Mouse (Mus musculus) left cerebral cortex, postnatal 36 days (tissue): ENCODE data around the gene Atp2c2. TPM values are rescaled to one million over a fixed set of nuclear protein-coding genes. Genes with fewer than 3 reads are reported as not detected.

Experiments used
- DNase-seq, 2 experiments: peaks; one replicate each; pipeline ENCODE4 v3.0.0; 2021 to 2022; ENCODE audit warnings: low spot score in 2 of 2, mixed read lengths in 1 of 2
- intact Hi-C: fragments of 180-260 bp; cut with DNase I; formaldehyde crosslinking; loops from one replicate; pipeline ENCODE4 v1.15.1; 2025
- total RNA-seq, 2 experiments: library from RNA; stranded (reverse); gene quantifications; 2 replicates each; pipeline ENCODE4 v1.2.3; 2021

Atp2c2 gene
- total RNA-seq, 2 experiments from 2014 or later: 2.0 to 2.6 TPM

DNA sequence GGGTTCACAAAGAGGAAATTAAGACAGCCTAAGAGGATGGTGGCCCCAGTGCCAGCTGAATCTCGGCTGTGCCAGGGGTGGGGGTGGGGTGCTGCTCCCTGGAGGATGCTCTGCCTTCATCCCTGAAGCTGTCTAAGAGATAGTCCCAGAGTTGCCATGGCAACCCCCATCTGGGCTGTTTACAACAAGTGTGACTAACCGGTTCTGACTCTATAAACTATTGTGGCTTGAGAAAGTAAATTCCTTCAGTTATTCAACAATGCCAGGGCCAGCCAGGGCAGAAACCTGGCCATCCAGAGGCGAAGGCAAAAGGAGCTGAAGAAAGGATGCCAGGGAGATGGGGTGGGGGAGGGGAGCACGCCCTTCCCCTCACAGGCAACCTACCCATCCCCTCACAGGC, 101.4 kb downstream of the Atp2c2 start:
- intact Hi-C loops: no loop called here
- DNase-seq: no peak

DNA sequence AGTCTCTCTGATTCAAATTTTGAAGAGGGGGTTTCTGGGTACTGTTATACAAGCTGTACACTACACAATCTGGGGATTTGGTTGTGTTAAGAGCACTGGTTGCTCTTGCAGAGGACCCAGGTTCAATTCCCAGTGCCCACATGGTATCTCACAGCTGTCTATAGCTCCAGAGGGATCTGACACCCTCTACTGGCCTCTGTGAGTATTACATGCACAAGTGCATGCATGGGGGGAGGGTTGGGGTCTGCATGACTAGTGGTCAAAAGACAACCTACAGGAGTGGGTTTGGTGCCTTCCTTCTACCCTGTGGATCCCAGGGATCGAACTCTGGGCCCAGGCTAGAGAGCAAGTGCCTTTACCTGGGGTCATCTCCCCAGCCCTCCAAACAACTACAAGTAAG, 102.8 kb downstream of the Atp2c2 start:
- intact Hi-C loops: no loop called here
- no peak for DNase-seq

DNA sequence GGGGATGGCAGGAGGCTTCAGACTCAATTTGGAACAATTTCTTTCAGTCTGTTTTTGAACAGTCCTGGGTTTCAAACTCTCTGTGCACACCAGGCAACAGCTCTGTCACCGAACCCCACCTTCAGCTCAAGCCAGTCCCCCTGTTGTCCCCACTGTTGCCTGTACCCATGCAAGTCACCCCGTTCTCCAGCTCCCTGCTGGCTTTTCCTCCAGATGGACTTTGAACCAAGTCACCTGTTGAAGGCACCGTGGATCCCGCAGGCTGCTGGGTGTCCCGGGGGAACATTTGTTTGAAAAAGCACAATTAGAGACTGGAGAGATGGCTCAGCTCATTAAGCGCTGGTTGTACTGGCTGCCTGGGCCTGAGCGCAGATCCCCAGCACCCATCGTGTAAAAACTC, 105.5 kb downstream of the Atp2c2 start:
- intact Hi-C loops: no loop called here
- no peak for DNase-seq

DNA sequence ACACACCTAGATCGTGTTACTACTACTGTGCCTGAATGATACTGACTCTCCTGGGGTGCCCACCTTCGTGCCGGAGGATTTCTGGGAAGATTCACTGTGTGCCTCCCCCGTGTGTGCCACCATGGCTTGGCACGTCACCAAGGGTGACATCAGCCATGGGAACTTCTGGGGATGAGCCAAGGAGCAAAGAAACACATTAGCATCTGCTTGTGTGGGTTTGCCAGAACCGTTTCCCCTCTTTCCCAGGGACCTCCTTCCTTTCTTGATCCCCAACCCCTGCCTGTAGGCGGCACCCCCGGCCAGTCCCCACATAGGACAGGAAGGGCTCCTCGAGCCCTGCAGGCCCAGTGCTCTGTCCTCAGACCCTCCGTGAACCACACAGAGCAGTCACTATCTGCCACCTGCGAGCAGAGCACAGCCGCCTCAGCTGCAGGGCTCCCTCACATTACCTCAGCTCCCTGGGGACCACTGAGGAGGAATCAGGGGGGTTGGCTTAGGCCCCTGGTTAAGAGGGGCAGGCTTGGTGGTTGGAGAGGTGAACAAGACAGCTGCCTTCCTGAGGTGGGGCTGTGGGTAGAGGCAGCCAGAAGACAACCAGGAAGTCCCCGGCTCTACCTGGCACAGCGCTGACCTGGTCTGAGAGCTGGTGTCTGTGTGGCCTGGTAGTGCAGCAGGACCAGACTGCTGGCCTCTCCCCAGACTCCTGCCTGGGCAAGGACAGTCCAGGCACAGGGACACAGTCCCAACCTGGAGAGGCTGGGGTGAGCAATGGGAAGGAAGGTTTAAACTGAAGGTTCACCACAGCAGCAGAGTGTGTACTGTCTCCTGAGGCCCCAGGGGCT, 106.8 kb downstream of the Atp2c2 start:
- peak; percentile 68 to 76 for DNase-seq
- intact Hi-C loops: no loop called here

Other genes starting within 250 kb of the Atp2c2 start
- gene Slc38a8, start 198.3 kb upstream of the Atp2c2 start, total RNA-seq: under 1 TPM; 0.29 to 0.81 TPM
- gene Mbtps1, start 141.3 kb upstream of the Atp2c2 start, total RNA-seq: 10 to 100 TPM; 65.4 to 74.4 TPM
- gene Hsdl1, start 124.8 kb upstream of the Atp2c2 start, total RNA-seq: 10 to 100 TPM; 43.2 to 43.6 TPM
- gene Dnaaf1, start 124.8 kb upstream of the Atp2c2 start, total RNA-seq: under 1 TPM; 0.10 to 0.18 TPM
- gene Taf1c, start 94.8 kb upstream of the Atp2c2 start, total RNA-seq: 10 to 100 TPM; 10.1 to 10.3 TPM
- gene Adad2, start 87.3 kb upstream of the Atp2c2 start, total RNA-seq: under 1 TPM in 1 of 2 experiments, not detected in 1; 0.15 TPM
- 1 to 10 TPM; 3.1 to 3.7 TPM for gene Kcng4, start 64.3 kb upstream of the Atp2c2 start, total RNA-seq
- gene Wfdc1, start 33.6 kb upstream of the Atp2c2 start, total RNA-seq: 10 to 100 TPM in 1 of 2 experiments, 1 to 10 TPM in 1; 7.3 to 10.7 TPM
- 10 to 100 TPM; 14.3 to 14.5 TPM for gene Tldc1, start 78.4 kb downstream of the Atp2c2 start, total RNA-seq
- gene Cotl1, start 140.5 kb downstream of the Atp2c2 start, total RNA-seq: 10 to 100 TPM; 56.9 to 57.0 TPM
- 1 to 10 TPM; 6.9 to 7.5 TPM for gene Klhl36, start 162.3 kb downstream of the Atp2c2 start, total RNA-seq
- 10 to 100 TPM; 80.6 to 96.0 TPM for gene Usp10, start 210.4 kb downstream of the Atp2c2 start, total RNA-seq
- 10 to 100 TPM; 10.3 to 10.6 TPM for gene Gm20388, start 210.8 kb downstream of the Atp2c2 start, total RNA-seq